Mouse (Mus musculus) kidney, adult 2 months (tissue): ENCODE measurements around the gene Tab2.

ENCODE experiments used
- CTCF ChIP-seq: fragments of 200-500 bp; conservative IDR thresholded peaks from 2 replicates; pipeline ENCODE4 v1.5.1; 2011; ENCODE audit warnings: low read depth, mild to moderate bottlenecking, control low read depth, low read length, moderate library complexity, mixed read lengths; ENCODE audit not compliant: insufficient read depth, insufficient read length
- POLR2A ChIP-seq: fragments of 200-500 bp; IDR thresholded peaks from one replicate; pipeline ENCODE4 v1.6.1; 2011; ENCODE audit warnings: low read depth, low read length, control low read depth

DNA sequence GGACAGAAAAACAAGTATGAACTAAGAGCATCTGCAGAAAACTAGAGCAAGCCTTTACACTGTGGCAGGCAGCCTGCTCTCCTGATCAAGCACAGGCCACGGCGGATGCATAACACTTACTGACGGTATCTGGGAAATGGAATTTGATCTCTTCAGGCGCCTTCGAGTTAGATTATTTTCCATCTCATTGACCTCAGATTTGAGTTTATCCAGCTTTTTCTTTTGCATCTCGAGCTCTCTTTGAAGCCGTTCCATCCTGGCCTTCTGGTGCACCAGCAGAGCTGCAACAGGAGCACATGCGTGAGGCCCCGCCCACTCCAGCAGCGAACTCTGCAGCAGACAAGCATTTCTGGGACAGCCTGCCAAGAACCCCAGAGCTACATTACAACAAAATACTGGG, 44.8 kb downstream of the Tab2 start:
- TF ChIP-seq CTCF = no peak
- no peak for TF ChIP-seq POLR2A
